Mouse (Mus musculus) lung, postnatal 0 days (tissue): ENCODE measurements around the gene H1fnt. TPM values are rescaled to one million over a fixed set of nuclear protein-coding genes. Genes with fewer than 3 reads are reported as not detected.

Experiments used
- ATAC-seq: fragments of 200-750 bp; cut with Nextera tagmentation; 2 replicates; pipeline ENCODE4 v1.8.0; 2017; ENCODE audit warnings: moderate library complexity
- DNase-seq: peaks from one replicate; pipeline ENCODE4 v3.0.0-alpha.2; 2016; ENCODE audit warnings: low spot score
- H3K27ac ChIP-seq: fragments of 300-500 bp; sonication (generic); 2 replicates; pipeline ENCODE4 v1.5.1; 2014; ENCODE audit warnings: antibody characterized with exemption, mild to moderate bottlenecking, low read length, mixed read lengths
- H3K27me3 ChIP-seq: fragments of 300-500 bp; sonication (generic); replicated peaks from 2 replicates; pipeline ENCODE4 v1.6.1; 2014; ENCODE audit warnings: low read length, mixed read lengths; ENCODE audit not compliant: insufficient read depth
- H3K36me3 ChIP-seq: fragments of 300-500 bp; sonication (generic); 2 replicates; pipeline ENCODE4 v1.6.1; 2014; ENCODE audit warnings: low read length, mixed read lengths; ENCODE audit not compliant: insufficient read depth
- H3K4me1 ChIP-seq: fragments of 300-500 bp; sonication (generic); 2 replicates; pipeline ENCODE4 v1.6.1; 2014; ENCODE audit warnings: antibody characterized with exemption, low read depth, low read length, mixed read lengths; ENCODE audit not compliant: insufficient read depth
- H3K4me2 ChIP-seq: fragments of 300-500 bp; sonication (generic); replicated peaks from 2 replicates; pipeline ENCODE4 v1.6.1; 2014; ENCODE audit warnings: low read depth, mild to moderate bottlenecking, low read length, moderate library complexity, mixed read lengths
- H3K4me3 ChIP-seq: fragments of 300-500 bp; sonication (generic); 2 replicates; pipeline ENCODE4 v1.5.1; 2014; ENCODE audit warnings: low read depth, low read length
- H3K9ac ChIP-seq: fragments of 300-500 bp; sonication (generic); replicated peaks from 2 replicates; pipeline ENCODE4 v1.6.1; 2014; ENCODE audit warnings: low read depth, mild to moderate bottlenecking
- H3K9me3 ChIP-seq: fragments of 300-500 bp; sonication (generic); 2 replicates; pipeline ENCODE4 v1.6.1; 2016; ENCODE audit warnings: low read length, mixed read lengths
- CTCF ChIP-seq: IDR thresholded peaks from 2 replicates; pipeline ENCODE4 v1.5.1; 2016; ENCODE audit warnings: antibody characterized with exemption, mild to moderate bottlenecking
- EP300 ChIP-seq: IDR thresholded peaks from 2 replicates; pipeline ENCODE4 v1.6.1; 2016; ENCODE audit warnings: antibody characterized with exemption, mild to moderate bottlenecking, control low read depth
- WGBS: fragments of 180-500 bp; shearing (Covaris S2); extraction: QIAGEN DNeasy Blood & Tissue Kit; methylation state at CpG from one replicate; pipeline ENCODE4 v1.1.7; 2014; 5-methylcytosine and 5-hydroxymethylcytosine counted together
- polyA plus RNA-seq: library from polyadenylated mRNA; unstranded; fragments of >200 nt; fragmentation: Nextera tagmentation; extraction: Ambion mirVana; gene quantifications from 2 replicates; pipeline ENCODE4 v1.2.1, GENCODE M21; 2015

Gene H1fnt
- polyA plus RNA-seq, 1 experiment from 2014 or later, result not detected

DNA sequence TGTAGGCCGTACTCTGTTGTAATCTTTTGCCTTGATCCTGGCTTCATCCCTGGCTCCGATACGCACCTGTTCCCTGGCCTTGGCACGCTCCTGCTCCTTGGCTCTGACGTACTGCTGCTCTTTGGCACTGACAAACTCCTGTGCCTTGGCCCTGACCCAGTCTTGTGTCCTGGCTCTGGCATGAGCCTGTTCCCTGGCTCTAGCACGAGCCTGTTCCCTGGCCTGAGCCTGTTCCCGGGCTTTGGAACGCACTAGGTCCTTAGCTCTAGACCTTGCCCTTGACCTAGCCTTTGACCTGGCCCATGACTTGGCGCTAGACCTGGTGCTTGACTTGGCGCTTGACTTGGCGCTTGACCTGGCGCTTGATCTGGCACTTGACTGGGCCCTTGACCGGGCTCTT is 822 bp downstream of the H1fnt start:
- Histone ChIP-seq H3K9me3 (no peaks in the 10 kb centered on the region), H3K27me3 (no peaks in the 10 kb centered on the region), H3K4me2 (no peak overlapping the region), H3K27ac (no peak overlapping the region), H3K4me1 (no peaks in the 10 kb centered on the region), H3K36me3 (no peaks in the 10 kb centered on the region), H3K4me3 (no peak overlapping the region), H3K9ac (no peak overlapping the region)
- no peak for DNase-seq
- TF ChIP-seq CTCF (no peak), EP300 (no peak)
- 85% methylated on average over 13 of the region's 13 CpGs for WGBS
- ATAC-seq, result no peak

DNA sequence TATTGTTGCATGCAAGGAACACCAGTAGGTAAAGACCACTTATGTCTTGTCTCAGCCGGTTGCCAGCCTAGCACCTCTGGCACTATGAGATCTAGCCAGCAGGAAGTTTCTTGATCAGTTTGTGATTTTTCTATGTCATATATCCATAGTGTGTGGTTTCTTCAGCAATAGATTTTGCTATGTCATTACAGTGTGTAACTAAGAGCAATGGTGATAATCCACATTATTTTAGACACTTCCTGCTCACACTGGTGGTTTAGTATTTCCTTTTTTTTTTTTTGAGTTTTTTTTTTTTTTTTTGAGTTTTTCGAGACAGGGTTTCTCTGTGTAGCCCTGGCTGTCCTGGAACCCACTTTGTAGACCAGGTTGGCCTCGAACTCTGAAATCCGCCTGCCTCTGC is 21.7 kb downstream of the H1fnt start:
- TF ChIP-seq EP300 (no peak), CTCF (no peak)
- Histone ChIP-seq H3K4me3 (no peak overlapping the region), H3K9me3 (no peaks in the 10 kb centered on the region), H3K4me1 (no peaks in the 10 kb centered on the region), H3K9ac (no peak overlapping the region), H3K27ac (no peak overlapping the region), H3K36me3 (no peaks in the 10 kb centered on the region), H3K4me2 (no peak overlapping the region), H3K27me3 (no peaks in the 10 kb centered on the region)
- 83% methylated on average over 4 of the region's 4 CpGs for WGBS
- ATAC-seq, result no peak
- DNase-seq, result no peak

DNA sequence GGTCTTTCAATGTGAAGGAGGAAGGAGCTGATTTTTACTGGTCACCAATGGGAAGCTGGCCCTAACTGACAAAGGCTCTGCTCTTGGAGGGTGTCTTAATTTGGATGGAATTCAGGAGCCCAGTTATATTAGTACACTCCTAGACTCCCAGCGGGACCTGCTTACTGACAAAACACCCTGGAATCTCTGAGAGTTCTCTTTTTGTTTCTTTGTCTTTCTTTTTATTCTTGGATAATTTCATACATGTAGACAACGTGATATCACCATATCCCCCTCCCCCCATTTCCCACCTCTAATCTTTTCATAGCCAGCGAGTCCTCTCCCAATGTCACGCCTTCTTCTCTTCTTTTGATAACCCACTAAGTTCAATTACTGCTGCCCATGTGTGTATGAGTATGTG is 22.7 kb downstream of the H1fnt start, which contains the start of gene Olfr286:
TSS of gene Olfr286 (minus strand) at position 101 of the 400 bp plus-strand sequence.
- H3K9me3 ChIP-seq, result no peaks in the 10 kb centered on the region
- no peak within 1 kb of the TSS for H3K4me2 ChIP-seq
- no peak for DNase-seq
- no peaks in the 10 kb centered on the region for H3K4me1 ChIP-seq
- H3K27ac ChIP-seq, result no peak within 1 kb of the TSS
- H3K9ac ChIP-seq, result no peak within 1 kb of the TSS
- 75% methylated on average over 4 of the region's 4 CpGs for WGBS
- no peak for TF ChIP-seq EP300
- TF ChIP-seq CTCF, result no peak
- no peak for ATAC-seq
- H3K36me3 ChIP-seq, result no peaks in the 10 kb centered on the region
- H3K4me3 ChIP-seq, result no peak within 1 kb of the TSS
- no peaks in the 10 kb centered on the region for H3K27me3 ChIP-seq

DNA sequence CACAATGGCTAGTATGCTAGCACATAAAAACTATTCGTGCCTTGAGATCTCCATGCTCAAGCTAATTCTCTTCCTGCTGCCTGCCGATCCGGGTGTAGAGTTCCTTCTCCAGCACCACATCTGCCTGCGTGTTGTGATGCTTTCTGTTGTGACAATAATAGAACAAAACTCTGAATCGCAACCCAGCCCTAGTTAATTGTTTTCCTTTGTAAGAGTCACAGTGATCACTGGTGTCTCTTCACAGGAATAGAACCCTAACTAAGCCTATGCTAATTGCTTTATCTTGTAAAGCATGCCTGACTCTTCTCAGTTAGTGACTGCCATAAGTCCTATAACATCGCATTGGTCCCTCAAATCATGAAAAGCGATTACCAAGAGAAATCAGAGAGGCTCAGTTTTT is 31.0 kb downstream of the H1fnt start:
- H3K4me1 ChIP-seq, result no peaks in the 10 kb centered on the region
- TF ChIP-seq EP300 (no peak), CTCF (no peak)
- no peak overlapping the region for H3K27ac ChIP-seq
- H3K27me3 ChIP-seq, result no peaks in the 10 kb centered on the region
- DNase-seq (no peak), ATAC-seq (no peak)
- no peaks in the 10 kb centered on the region for H3K36me3 ChIP-seq
- H3K4me2 ChIP-seq, result no peak overlapping the region
- no peak overlapping the region for H3K4me3 ChIP-seq
- 76% methylated on average over 7 of the region's 7 CpGs for WGBS
- H3K9ac ChIP-seq, result no peak overlapping the region
- H3K9me3 ChIP-seq, result no peaks in the 10 kb centered on the region

DNA sequence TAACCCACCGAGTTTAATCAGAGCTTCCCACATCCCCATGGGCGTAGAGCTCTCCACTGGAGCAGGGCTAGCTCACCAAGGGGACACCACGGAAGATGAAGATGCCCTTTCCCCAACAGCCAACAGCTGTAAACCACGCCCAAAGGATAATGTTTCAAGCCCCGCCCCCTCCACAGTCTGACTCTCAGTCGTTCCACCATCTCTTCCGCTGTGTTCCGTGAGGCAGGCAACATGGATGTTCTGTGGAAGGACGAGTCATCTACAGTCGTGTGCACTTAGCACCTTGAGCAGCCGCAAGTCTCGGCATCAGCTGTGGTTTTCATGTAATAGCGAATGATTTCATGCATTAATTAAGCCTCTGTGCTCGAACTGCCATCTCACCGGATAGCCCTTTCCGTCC is 31.5 kb downstream of the H1fnt start:
- Histone ChIP-seq H3K4me3 (no peak overlapping the region), H3K9me3 (no peaks in the 10 kb centered on the region), H3K27me3 (no peaks in the 10 kb centered on the region), H3K36me3 (no peaks in the 10 kb centered on the region), H3K4me1 (no peaks in the 10 kb centered on the region), H3K27ac (no peak overlapping the region), H3K4me2 (no peak overlapping the region), H3K9ac (no peak overlapping the region)
- no peak for DNase-seq
- no peak for ATAC-seq
- TF ChIP-seq EP300, result no peak
- no peak for TF ChIP-seq CTCF
- WGBS, result 46% methylated on average over 16 of the region's 16 CpGs

DNA sequence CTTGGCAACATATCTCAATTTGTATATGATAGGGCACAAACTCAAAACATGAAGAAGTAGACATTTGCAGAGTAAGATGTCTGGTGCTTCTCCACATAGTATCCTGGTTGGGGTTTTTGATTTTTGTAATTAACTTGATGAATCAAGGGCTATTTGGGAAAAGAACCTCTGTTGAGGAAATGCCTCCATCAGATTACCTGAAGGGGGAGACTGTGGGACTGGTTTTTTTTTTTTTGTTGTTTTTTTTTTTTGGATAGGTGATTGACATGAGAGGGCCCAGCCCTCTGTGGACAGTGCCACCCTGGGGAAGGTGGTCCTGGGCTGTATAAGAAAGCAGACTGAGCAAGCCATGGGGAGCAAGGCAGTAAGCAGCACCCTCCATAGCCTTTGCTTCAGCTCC is 34.7 kb downstream of the H1fnt start:
- DNase-seq (no peak), ATAC-seq (no peak)
- Histone ChIP-seq H3K27ac (no peak overlapping the region), H3K4me2 (no peak overlapping the region), H3K36me3 (no peaks in the 10 kb centered on the region), H3K9me3 (no peaks in the 10 kb centered on the region), H3K4me1 (no peaks in the 10 kb centered on the region), H3K27me3 (no peaks in the 10 kb centered on the region), H3K9ac (no peak overlapping the region), H3K4me3 (no peak overlapping the region)
- no peak for TF ChIP-seq EP300
- TF ChIP-seq CTCF, result no peak

DNA sequence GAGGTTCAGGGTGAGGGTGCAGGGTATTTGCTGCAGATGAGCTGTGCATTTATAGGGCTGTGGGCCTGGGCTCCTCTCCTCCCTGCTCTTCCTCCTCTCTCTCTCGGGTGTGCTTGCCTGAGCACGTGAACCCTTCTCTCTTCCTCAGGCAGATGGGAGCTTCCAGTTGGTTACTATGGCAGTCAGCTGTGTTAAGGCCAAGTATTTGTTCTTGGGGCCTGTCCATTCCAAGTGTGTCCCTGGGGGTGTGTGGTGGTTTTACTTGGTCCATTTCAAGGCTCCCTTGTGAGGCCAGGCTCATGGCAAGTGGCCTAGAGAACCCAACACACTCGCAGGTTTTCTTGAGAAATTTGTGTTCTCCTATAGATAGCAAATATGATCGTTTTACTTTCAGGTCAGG is 36.2 kb downstream of the H1fnt start, which contains the start of the genes Gm44579 and Olfr287:
TSS of gene Gm44579 (minus strand) at position 101 of the 400 bp plus-strand sequence.
TSS of gene Olfr287 (minus strand) at position 180 of the 400 bp plus-strand sequence.
- Histone ChIP-seq H3K9me3 (no peaks in the 10 kb centered on the region), H3K27ac (no peak within 1 kb of the TSS), H3K4me1 (no peaks in the 10 kb centered on the region), H3K4me2 (no peak within 1 kb of the TSS), H3K27me3 (no peaks in the 10 kb centered on the region), H3K9ac (no peak within 1 kb of the TSS), H3K4me3 (no peak within 1 kb of the TSS), H3K36me3 (no peaks in the 10 kb centered on the region)
- no peak for DNase-seq
- no peak for ATAC-seq
- 69% methylated on average over 4 of the region's 4 CpGs for WGBS
- TF ChIP-seq CTCF (no peak), EP300 (no peak)
